Mouse (Mus musculus): ENCODE measurements at regions not wholly inside any gene's neighbourhood (a gene's known extent, or its start where the extent isn't known, plus 50 kb on each side); places are given as distances from the start of the nearest gene placed in this dataset.

DNA sequence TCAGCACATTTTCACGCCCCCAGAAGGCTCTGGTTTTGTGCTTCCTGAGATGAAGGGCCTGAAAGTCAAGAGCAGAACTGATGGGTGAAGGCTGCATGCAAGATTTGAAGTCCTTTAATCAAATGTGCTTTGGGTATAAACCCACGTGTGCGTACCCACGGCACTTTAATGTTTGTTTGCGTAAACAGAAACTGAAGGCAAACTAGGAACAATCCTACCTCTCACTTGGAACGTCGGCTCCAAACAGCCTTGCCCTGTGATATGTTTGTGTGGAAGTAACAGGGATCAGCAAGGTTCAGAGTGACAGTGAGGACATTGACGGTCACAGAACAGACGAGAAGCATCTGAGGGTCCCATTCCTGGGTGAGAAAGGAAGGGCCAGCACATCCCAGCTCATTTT, 333.3 kb downstream of the Cd83 start:
- ATAC-seq (replicated peaks; ENCODE audit: low read depth, poor library complexity, severe bottlenecking) = no peak

DNA sequence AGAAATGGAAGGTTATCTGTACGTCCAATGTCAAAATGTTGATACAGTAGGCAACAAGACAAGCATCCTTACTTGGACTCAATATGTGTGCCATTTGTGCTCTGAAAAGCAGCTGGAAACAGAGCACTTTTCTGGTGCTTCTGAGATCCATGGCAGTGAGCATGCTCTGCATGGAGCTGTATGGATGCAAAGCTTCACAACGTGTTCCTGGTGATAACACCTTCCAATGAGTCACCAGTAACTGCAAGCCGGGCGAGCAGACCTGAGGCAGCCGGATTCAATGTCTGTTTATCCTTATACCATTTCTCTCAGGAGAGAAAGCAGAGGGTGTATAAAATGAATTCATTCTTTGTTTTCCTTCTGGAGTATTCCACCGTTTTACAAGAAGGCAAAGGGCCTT, 334.3 kb downstream of the Cd83 start:
- no peak for ATAC-seq (replicated peaks; ENCODE audit: low read depth, poor library complexity, severe bottlenecking)

DNA sequence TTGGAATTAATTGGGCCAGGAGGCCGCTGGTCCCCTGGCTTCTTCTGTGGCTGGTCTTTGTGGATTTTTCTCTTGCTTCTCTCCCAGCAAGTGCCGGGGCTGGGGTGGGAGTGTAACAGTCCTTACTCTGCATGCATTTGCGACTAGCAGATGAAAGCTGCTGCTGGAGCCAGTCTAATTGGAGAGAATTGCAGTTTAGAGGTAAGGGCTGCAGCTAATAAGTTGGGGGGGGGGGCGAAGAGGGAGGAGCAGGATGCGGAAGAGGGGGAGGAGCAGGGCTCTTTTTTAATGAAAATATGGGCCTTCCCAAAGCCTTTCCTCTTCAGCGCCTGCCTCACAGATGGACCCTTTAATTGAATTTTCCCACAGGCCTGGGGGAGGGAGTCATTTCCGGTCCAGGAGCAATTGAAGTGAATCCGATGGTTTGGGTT, 336.7 kb downstream of the Cd83 start:
- no peak for ATAC-seq (replicated peaks; ENCODE audit: low read depth, poor library complexity, severe bottlenecking)

DNA sequence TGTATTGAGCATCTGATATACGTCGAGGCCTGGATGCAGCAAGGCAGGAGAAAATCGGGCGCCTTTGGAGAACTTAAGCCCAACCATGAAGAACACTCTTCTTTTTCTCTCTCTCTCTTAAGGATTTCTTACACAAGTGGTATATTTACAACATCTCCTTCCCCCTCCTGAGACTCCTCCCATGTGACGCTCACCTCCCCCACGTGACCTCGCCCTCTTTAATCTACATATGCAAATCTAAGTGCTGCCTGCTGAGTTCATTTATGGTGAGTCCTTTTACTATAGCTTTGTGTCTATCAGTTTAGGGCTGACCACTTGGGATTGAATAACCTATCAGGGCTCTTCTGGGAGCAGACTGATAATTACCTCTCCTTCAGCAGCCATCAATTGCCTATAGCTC, 337.4 kb downstream of the Cd83 start:
- no peak for ATAC-seq (replicated peaks; ENCODE audit: low read depth, poor library complexity, severe bottlenecking)

DNA sequence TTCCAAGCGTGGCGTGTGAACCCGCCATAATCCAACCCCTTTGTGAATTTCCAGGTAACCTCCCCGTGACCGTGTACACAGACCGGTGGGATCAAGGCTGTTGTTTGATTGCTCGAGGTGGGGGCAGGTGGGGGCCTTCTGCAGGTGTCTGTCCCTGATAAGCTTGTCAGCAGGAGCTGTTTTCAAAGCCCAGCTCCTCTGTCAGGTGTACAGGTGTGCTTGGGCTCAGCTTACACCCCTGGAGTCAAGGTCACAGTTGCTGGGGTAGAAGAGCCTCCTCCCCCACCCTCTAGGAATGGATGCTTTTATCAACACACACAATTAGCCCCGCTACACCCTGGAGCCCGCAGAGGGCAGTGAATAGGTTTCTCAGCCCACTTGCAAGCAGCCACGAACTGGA, 341.6 kb downstream of the Cd83 start:
- ATAC-seq (replicated peaks; ENCODE audit: low read depth, poor library complexity, severe bottlenecking) = no peak

DNA sequence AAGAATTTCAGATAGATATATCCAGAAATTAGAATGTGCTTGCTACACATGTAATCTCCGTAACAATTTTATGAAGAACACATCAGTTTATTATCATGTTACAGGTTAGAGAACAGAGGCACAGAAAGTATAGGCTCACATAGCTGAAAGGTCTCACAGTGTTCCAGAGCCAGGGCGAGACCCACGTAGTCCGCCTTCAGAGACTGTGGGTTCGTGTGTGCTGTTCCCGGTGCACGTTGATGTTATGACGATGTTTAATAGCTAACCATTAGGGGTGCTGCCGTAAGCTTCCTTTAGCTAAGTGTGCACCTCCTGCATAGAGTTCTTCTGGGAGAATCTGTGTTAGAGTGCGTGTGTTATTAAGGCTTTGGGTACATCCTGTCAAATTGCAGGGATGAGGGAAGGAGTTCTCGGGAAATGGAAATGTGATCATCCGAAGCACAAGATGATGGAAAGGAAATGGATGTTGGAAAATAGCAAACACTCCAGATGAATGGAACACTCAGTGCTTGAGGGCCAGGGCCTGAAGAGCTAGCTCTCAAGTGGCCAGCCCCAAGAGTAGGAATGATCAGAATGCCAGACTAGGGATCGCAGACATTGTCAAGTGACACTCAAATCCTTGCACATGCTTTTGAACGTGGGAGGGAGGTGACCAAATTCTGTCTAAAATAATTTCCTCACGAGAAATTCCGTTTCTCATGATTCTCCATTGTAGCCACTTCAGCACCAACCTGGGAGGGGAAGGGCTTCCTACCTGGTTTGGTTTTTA, 344.1 kb downstream of the Cd83 start:
- no peak for ATAC-seq (replicated peaks; ENCODE audit: low read depth, poor library complexity, severe bottlenecking)

DNA sequence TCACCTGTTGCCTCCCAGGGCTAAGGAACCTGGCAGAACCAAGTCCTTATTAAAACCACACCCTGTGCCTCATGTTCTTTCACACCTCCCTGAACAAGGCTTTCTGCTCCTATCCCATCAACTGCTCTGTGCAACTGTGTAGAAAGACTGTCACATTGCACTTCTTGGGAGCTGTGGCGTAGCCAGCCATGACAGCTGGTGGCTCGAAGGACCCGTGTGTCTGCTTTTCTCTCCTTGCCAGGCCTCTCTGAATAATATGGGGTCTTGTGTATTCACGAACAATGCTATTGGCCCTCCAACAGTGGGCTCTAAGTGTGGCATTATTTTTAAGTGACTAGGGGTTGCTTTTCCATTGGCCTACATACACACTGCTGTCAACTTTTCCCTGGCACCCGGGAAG, 347.3 kb downstream of the Cd83 start:
- ATAC-seq (replicated peaks; ENCODE audit: low read depth, poor library complexity, severe bottlenecking) = no peak

DNA sequence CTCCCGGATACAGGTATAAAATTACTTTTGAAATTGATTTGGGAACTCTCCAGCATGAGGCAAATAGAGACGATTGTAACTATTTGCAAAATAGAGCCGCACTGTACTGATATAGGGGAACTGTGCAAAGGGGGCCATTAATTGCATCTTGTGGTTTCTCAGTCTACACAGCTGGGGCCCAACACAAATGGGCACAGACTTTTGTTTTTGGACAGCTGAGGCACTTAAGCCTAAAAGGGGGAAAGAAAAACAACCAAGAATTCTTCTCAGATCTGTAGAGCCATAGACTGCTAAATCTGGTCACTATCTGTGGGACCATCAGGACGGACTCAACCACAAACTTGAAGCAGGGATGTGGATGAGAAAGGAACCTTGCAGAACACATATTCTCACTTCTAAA, 347.9 kb downstream of the Cd83 start:
- no peak for ATAC-seq (replicated peaks; ENCODE audit: low read depth, poor library complexity, severe bottlenecking)

DNA sequence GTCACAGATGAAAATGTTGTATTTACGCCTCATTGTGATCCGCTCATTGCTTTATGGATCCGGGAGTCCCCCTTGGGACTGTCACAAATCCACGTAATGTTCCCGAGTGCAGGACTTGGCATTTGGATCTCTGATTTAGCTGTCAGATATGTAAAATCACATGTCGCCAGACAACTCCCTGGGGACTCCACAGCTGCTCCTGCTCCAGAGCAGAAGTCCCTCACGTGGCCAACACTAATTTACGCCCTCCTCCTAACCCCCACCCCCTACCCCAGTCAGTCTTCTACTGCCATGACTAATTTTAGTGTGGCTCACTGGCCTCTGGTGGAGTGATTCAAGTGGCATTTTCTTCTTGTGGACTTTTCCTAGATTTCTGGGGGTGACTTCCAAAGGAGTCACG, 348.9 kb downstream of the Cd83 start:
- no peak for ATAC-seq (replicated peaks; ENCODE audit: low read depth, poor library complexity, severe bottlenecking)

DNA sequence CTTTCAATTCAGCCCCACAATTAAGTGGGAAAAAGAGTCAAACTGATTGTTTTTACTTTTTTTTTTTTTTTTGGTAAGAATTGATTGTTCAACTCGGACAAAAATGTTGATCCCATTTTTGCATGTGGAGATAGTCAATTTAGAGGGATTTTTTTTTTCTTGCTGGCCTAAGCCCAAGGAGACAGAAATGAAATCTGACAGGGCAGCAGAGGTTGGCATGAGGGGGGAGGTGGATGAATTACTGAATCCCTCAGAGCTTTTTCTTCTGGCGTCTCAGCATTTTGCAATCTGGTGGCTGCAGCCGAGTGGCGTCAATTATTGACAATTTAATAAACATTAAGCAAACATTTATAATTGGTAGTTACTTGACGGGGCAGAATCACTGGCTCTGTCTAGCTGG, 356.6 kb downstream of the Cd83 start:
- no peak for ATAC-seq (replicated peaks; ENCODE audit: low read depth, poor library complexity, severe bottlenecking)

DNA sequence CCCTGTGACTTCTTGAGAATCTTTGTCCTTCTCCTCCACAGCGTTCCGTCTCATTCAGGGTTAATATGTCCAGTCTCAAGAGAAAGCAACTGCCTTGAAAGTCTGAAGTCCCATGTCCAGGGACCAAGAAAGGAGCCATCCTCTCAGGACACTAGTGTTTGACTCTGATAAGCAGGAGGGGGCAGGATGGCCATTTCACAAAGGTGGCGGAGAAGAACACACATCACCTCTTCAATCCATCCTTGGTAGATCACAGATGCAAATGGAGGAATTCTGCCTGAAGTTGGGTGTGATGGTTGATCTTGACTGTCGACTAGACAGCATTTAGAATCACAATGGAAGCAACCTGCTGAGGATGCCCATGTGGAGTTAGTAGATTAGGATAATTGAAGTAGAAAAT, 360.9 kb downstream of the Cd83 start:
- ATAC-seq (replicated peaks; ENCODE audit: low read depth, poor library complexity, severe bottlenecking) = no peak

DNA sequence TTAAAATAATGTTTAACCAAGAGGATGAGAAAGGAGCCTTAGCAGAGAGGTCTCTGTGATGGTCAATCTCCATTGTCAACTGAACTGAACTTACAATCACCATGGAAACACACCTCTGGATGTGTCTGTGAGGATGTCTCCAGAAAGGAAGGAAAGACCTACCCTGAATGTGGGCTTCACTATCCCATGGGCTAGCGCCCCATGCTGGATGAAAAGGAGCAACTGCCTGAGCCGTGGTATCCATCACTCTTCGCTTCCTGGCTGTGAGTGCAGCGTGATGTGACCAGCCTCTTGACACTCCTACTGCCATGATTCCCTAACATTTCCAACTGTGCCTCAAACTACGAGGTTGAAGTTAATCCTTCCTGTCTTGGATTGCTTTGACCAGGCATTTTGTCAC, 363.3 kb downstream of the Cd83 start:
- no peak for ATAC-seq (replicated peaks; ENCODE audit: low read depth, poor library complexity, severe bottlenecking)

DNA sequence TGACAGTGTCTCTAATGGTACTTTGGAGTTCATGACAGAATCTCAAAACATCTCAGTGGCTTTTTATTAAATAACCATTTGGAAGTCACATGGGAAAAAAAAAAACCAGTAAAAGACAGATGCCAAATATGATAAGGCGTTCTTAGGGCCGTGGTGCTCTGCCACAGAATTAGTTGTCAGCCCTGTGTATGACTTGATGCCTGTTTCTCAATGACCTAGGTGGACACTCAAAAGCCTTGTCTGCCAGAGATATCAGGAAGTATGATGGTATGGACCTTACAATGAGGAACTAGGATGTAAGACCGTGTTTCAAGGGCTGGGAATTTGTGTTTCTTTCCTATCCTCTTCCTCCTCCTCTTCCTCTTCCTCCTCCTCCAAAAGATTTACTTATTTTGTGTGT, 364.9 kb downstream of the Cd83 start:
- ATAC-seq (replicated peaks; ENCODE audit: low read depth, poor library complexity, severe bottlenecking) = 0 out of 2 replicates have a peak, but pooled peaks have one; percentile 36

DNA sequence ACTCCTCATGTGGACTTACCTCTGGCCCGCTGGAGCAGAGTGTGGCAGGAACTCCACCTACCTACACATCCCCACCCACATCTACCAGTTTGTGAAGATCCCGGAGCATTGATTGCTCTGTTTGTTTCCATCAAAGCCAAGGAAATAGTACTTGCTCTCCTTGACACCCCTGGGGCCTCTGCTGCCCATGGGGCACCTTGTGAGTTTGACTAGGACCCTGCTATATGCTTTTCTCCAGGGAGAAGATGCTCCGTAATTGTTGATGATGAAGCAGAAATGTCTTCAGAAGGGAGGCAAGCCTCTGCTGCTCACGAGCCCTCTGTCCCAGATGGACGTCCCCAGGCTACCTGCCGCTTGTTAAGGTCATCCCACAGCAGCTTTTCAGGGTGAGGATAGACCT, 367.0 kb downstream of the Cd83 start:
- ATAC-seq (replicated peaks; ENCODE audit: low read depth, poor library complexity, severe bottlenecking) = no peak

DNA sequence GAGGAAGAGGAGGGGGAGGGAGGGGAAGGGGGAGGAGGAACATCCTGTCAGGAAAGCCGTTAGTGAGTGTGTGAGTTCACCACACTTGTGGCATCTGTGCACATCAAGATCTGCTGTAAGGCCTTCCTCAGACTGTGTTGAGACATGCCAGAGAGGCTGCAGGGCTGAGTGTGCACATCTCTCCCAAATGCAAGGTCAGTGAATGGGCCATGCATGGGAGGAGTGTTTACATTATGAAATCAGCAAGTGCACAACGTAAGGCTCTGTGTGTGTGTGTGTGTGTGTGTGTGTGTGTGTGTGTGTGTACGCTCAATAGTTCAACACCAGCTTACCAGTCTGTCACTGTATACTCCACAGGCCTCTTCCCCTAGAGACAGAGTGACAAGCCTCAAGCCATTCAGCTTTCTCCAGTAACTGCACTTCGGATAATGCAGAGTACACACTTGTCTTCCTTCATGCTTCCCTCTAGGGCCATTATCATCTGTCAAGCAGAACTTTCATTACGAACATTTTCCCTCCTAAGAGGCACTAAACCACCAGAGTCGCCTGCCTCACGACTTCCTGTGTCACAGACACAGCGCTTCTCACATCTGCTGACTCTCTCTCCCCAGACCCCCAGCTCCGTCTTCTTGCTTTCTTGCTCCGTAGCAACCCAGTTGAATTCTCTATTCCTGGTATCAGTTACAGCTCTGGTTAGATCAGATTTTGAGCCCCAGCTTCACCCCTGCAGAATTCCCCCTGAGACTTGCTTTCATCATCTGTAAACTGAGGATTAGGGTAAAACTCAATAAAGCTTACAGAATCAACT, 368.4 kb downstream of the Cd83 start:
- ATAC-seq (replicated peaks; ENCODE audit: low read depth, poor library complexity, severe bottlenecking) = peak; percentile 29; the same call in 1 of the 2 replicates

DNA sequence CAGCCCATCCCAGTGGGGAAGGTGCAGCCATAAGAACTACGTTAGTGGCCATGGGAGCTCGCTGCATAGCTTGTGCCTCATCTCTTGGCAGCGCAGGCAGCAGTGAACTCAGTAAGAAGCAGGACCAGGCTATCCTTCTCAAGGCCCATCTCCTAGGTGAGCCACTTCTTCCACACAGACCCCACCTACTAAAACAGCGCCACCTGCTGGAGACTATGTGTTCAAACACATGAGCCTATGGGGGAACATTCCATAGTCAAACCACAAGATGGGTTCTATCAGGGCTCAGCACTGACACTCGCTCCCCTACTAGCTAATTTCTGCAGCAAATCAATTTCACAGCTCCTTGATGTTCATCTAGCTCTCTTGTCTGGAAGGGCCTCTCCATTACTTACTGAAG, 369.2 kb downstream of the Cd83 start:
- ATAC-seq (replicated peaks; ENCODE audit: low read depth, poor library complexity, severe bottlenecking) = no peak

DNA sequence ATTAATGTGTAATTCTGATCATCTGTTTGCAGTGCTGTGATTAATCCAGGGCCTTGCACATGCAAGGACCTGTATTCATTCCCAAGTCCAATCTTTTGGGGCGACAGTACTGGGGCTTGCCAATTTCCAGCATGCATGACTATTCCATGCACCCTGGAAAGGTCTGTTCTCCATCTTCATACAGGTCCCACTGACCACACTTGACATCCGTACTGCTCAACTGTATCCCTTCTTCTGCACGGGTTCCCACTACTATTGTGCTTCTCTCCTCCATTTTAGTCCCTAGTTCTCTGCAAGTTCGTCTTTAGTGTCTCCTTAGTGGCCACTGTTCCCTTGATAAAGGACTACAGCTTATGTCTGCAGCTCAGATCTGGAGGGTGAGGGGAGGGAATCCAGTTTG, 371.4 kb downstream of the Cd83 start:
- no peak for ATAC-seq (replicated peaks; ENCODE audit: low read depth, poor library complexity, severe bottlenecking)

DNA sequence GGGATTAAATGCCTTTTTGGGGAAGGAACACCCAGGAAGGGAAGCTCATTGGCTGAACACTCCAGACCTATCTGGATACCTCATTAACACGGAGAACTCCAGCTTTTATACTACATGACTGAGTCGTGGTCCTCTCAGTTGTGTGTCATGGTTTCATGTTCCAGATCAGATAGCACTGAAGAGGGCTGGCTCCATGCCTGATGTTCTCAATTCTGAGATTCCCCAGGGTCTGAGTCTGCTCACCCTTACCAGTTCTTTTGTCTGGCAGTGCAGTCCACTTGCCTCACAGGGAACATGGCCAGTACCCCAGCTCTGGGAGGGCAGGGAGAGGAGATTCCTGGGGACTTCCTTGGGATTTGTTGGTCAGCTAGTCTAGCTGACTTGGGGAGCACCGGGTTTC, 372.0 kb downstream of the Cd83 start:
- no peak for ATAC-seq (replicated peaks; ENCODE audit: low read depth, poor library complexity, severe bottlenecking)

DNA sequence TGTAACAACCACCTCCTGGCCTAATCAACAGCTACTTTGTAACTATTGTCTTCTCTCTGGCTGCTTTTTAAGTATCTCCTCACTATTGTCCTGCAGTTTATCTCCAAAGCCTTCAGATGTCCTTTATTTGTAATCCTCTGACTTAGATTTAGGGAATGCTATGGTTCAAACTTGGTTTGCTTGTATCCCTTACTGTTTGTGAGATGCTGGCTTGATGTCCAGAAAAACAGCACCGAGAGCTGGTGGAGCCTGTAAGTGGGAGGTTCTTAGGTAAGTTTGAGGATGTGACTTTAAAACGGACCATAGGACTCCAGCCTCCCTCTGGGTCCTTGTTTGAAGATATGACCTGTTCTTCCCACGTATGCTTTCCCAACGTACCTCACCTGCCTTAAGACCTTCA, 372.7 kb downstream of the Cd83 start:
- ATAC-seq (replicated peaks; ENCODE audit: low read depth, poor library complexity, severe bottlenecking) = no peak

DNA sequence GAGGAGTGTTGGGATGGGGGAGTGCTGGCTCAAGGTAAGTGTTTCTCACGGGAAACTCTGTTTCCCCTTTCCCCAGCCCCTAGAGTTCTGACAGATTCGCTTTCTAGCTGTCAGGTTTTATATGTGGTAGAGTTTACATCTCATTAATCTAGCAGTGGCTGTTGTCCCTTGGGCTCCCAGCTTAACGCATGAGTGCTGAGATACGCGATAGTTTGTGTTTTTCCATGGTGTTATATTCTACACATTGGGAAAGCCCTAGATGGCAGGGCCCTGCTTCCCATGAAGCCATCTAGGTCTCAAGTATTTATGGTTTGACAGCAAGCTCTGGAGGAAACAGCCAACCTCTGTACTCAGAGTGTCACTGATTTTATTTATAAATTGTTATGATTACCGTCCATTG, 373.8 kb downstream of the Cd83 start:
- ATAC-seq (replicated peaks; ENCODE audit: low read depth, poor library complexity, severe bottlenecking) = no peak

DNA sequence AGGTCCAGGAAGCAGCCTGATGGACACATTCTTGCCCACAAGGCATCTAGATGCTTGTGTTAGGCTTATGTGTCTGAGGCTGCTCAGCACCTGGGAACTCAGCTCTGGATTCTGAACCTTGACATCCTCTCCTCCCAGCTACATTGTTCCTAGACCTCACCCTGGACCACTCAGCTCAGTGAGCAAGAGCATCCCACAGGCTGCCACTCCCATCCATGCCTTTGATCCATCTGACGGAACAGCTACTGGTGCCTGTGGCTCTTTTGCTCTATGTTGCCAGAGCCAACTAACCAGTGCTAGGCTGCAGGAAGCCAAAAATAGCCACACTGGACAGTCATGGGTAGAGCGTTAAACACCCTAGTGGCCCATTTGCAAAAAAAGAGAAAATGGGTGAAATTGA, 374.8 kb downstream of the Cd83 start:
- no peak for ATAC-seq (replicated peaks; ENCODE audit: low read depth, poor library complexity, severe bottlenecking)

DNA sequence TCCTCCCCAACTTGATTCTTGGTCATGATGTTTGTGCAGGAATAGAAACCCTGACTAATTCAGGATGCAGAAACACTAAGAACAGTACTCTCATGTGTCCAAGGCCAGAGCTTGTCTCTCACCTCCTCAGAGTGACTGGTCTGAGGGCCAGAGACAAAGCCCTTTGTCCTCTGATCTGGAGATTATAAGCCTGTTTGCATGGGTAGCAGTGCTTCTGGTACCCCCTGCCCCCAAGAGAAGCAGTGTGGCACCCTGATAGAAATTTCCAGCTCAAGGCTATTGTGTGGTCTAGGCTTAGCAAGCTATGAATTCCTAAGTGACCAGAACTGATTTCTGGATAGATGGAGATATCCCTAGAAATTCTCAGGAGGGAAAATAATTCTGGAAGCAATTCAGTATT, 380.2 kb downstream of the Cd83 start:
- ATAC-seq (replicated peaks; ENCODE audit: low read depth, poor library complexity, severe bottlenecking) = no peak
